Mouse (Mus musculus): ENCODE measurements at regions not wholly inside any gene's neighbourhood (a gene's known extent, or its start where the extent isn't known, plus 50 kb on each side); places are given as distances from the start of the nearest gene placed in this dataset.

DNA sequence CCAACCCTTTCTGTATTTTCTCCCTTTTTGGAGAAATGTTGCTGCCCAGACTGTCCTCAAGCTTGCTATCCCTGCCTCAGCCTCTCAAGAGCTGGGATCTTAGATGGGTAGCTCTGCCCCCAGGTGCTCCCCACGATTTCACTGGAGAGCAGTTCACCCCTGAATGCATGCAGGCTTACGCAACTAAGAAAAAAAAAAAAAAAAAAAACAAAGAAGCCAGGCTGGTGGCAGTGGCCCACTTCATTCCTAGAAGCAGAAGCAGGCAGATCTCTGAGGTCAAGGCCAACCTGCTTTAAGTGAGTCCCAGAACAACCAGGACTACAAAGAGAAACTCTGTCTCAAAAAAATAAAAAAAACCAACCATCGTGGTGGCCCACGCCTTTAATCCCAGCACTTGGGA, 51.2 kb upstream of the Fbxo11 start:
- no peak for DNase-seq (ENCODE audit: low read depth in 2 of 2, low spot score in 2 of 2)

- DNase-seq (ENCODE audit: low read depth in 2 of 2, low spot score in 2 of 2) = no peak
These were observed 53.6 kb upstream of the Fbxo11 start for GRCm38 (mm10) chr17:88118714-88119113.

GRCm38 (mm10) chr17:88123711-88124110, 58.6 kb upstream of the Fbxo11 start:
- DNase-seq (ENCODE audit: low read depth in 2 of 2, low spot score in 2 of 2) = peak in 1 of 2 experiments; percentile 9

DNA sequence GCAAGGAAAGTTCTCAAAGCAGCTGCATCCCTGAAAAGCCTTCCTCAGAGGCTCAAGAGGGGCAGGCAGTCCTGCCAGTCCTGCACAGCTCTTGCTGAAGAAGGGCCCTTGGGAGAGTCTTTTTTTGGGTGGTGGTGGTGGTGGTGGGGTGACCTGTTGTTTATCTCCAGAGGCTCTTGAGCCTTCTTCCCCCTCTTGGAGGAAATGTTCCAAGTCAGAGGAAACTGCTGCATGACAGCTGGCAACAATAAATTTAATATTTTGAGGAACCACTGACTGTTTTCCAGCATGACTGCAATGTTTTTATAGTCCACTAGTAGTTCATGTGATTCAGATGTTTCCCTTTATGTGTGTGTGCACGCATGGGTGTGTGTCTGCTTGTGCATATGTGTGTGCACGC, 62.0 kb upstream of the Fbxo11 start:
- no peak for DNase-seq (ENCODE audit: low read depth in 2 of 2, low spot score in 2 of 2)

DNA sequence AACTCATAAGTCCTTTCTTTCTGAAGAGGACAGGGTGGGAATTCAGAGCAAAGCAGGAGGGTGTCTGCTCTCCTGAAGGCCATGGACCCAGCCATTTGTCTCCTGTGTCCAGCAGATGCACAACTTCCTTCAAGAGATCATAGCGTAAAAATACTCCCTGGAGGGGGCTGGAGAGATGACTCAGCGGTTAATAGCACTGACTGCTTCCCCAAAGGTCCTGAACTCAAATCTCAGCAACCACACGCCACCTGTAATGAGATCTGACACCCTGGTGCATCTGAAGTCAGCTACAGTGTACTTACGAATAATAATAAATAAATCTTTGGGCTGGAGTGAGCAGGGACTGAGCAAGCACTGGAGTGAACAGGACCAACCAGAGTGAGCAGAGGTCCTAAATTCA, 66.2 kb upstream of the Fbxo11 start:
- no peak for DNase-seq (ENCODE audit: low read depth in 2 of 2, low spot score in 2 of 2)

- DNase-seq (ENCODE audit: low read depth in 2 of 2, low spot score in 2 of 2) = no peak
These were observed 66.9 kb upstream of the Fbxo11 start for GRCm38 (mm10) chr17:88131980-88132379.

DNA sequence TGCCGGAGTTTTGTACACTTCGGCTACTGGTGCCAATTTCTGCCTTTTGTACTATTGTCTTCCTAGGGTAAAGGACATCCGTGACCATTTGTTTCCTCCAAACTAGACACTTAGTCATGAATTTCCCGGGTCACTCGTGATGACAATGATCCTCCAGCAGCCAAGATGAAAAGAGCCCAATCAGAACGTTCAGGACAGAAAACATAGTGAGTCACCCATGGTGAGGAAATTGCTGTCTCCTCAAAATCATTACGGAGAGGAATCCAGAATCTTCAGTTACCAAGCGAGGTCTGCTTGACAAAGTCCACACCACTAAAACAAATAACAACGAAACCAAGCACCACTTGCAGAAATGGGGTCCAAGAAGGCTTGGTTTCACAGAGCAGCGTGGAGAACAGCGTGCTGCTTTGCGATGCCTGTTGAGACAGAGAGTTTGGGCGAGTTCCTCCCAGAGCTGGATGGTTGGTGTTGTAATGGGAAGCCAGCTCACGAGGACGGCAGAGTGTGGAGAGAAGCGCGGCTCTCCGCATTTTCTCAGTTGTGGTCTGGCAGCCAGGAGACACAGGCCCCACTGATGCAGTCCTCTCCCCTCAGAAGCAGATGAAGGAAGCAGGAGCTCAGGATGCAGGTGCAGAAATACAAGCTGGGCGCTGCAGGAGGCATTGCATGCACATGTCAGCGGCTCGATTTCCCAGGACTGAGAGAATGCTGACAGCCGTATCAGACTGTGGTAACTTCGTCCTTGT, 67.7 kb upstream of the Fbxo11 start:
- DNase-seq (ENCODE audit: low read depth in 2 of 2, low spot score in 2 of 2) = no peak

DNA sequence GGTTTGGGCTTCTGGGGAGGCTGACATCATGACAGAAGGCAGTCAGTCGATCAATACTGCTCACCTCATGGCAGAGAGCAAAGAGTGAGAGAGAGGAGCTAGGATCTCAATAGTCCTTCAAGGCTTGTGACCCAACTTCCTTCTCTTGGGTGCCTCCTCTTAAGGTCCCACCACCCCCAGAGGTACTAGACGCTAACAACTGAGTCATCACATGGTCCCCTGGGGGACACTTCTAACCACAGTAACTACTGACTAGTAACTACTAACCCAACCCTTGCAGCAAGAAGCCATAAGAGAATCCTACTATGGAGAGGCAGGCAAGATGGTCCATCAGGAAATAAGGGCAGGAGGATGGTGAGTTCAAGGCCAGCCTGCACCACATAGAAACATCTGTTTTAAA, 69.5 kb upstream of the Fbxo11 start:
- no peak for DNase-seq (ENCODE audit: low read depth in 2 of 2, low spot score in 2 of 2)

- DNase-seq (ENCODE audit: low read depth in 2 of 2, low spot score in 2 of 2) = no peak
These were observed 76.4 kb upstream of the Fbxo11 start for GRCm38 (mm10) chr17:88141538-88141937.

DNA sequence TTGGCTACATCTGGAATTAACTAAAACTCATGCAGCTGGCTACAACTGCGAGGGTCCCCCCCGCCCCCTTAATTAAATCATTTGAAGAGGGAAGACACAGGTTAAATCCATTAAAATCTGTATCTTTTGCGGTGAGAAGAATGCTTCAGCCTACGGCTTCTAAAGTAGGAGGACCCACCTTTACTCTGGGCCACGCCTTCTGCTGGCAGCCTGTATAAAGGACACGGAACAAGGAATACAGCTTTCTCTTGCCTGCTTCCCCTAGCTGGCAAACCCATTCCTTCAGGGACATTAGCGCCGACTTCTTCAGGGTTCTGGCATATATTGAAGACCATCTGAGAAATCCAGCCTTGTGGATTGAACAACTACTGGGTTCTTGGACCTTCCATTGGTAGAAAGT, 76.9 kb upstream of the Fbxo11 start:
- no peak for DNase-seq (ENCODE audit: low read depth in 2 of 2, low spot score in 2 of 2)

DNA sequence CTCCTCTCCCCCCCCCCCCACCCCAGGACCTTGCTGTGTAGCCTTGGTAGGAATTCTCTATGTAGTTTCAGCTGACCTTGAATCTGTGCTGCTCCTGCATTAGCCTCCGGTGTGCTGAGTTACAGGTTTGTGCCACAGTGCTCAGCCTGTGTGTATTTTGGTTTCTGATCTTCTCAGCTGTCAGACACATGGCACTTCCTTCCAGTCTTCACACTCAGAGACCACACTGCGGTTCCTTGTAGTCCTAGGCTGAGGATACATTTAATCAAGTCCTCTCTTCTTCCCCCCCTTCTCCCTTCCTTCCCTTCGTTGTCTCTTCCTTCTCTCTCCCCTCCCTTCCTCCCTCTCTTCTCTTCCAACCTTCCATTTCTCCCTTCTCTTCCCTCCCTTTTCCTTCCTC, 77.7 kb upstream of the Fbxo11 start:
- DNase-seq (ENCODE audit: low read depth in 2 of 2, low spot score in 2 of 2) = no peak

- no peak for DNase-seq (ENCODE audit: low read depth in 2 of 2, low spot score in 2 of 2)
These were observed 78.4 kb upstream of the Fbxo11 start for GRCm38 (mm10) chr17:88143378-88143943.

DNA sequence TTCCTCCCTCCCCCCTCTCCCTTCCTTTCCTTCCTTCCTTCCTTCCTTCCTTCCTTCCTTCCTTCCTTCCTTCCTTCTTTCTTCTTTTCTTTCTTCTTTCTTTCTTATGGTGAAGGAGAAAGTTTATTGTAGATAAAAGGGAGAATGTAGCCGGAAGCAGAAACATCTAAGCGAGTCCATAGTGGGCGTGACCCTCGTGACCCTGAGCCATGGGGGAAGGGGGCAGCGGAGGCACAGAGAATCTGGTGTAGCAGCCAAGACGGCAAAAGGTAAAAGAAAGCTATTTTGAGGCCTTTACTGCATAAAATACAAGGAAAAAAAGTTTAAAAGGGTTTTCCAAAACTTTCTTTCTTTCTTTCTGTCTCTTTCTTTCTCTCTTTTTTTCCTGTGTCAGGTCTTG, 93.5 kb upstream of the Fbxo11 start:
- no peak for DNase-seq (ENCODE audit: low read depth in 2 of 2, low spot score in 2 of 2)

GRCm38 (mm10) chr17:88159212-88159668, 94.1 kb upstream of the Fbxo11 start:
- DNase-seq (ENCODE audit: low read depth in 2 of 2, low spot score in 2 of 2) = no peak

- no peak for DNase-seq (ENCODE audit: low read depth in 2 of 2, low spot score in 2 of 2)
These were observed 95.0 kb upstream of the Fbxo11 start for GRCm38 (mm10) chr17:88159851-88160676.

GRCm38 (mm10) chr17:88160677-88161001, 95.5 kb upstream of the Fbxo11 start:
- no peak for DNase-seq (ENCODE audit: low read depth in 2 of 2, low spot score in 2 of 2)

- no peak for DNase-seq (ENCODE audit: low read depth in 2 of 2, low spot score in 2 of 2)
These were observed 96.7 kb upstream of the Fbxo11 start for GRCm38 (mm10) chr17:88161766-88162165.

- DNase-seq (ENCODE audit: low read depth in 2 of 2, low spot score in 2 of 2) = no peak
These were observed 99.7 kb upstream of the Fbxo11 start for GRCm38 (mm10) chr17:88164805-88165204.

- no peak for DNase-seq (ENCODE audit: low read depth in 2 of 2, low spot score in 2 of 2)
These were observed 100.7 kb upstream of the Fbxo11 start for GRCm38 (mm10) chr17:88165811-88166210.

DNA sequence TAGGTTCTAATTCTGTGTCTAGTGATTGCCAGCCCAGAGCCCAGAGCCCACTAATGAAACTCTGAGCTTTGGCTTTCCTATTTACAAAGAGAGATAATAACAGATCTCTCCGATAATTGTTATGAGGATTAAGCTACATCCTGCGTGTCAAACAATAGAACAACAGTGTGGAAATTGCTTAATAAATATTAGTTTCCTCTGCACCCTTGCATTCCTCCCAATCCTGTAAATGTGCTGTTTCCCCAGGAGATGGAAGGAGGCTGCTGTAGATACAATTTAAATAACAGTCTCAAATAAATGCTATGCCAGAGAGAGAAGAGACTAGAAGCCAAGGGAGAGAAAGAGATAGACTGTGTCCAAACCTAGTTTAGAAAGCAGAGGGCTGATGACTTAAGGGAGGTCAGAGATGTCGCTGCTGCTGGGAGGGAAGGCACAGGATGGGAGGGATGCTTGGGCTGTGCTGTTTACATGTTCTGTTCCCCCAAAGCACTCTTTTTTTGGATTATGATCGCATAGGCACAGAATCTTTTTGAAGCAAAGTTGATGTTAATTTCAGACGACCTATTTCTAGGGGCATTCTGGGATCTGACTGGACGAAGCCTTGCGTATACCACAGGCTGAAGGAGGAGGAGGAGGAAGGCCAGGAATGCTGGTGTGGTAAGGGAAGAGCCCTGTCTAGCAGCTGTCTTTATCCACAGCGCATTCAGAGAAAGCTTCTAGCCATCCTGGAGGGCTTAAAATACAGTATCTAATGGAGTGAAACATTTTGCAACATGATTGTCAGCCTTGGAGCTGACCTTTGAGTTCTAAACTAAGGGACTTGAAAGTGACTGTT, 103.4 kb upstream of the Fbxo11 start:
- no peak for DNase-seq (ENCODE audit: low read depth in 2 of 2, low spot score in 2 of 2)

- DNase-seq (ENCODE audit: low read depth in 2 of 2, low spot score in 2 of 2) = no peak
These were observed 106.5 kb upstream of the Fbxo11 start for GRCm38 (mm10) chr17:88171606-88172005.

All from CD8-positive naive resting alpha-beta T cell, adult 2 months (primary cell).